Mouse (Mus musculus): ENCODE measurements at regions not wholly inside any gene's neighbourhood (a gene's known extent, or its start where the extent isn't known, plus 50 kb on each side); places are given as distances from the start of the nearest gene placed in this dataset.

DNA sequence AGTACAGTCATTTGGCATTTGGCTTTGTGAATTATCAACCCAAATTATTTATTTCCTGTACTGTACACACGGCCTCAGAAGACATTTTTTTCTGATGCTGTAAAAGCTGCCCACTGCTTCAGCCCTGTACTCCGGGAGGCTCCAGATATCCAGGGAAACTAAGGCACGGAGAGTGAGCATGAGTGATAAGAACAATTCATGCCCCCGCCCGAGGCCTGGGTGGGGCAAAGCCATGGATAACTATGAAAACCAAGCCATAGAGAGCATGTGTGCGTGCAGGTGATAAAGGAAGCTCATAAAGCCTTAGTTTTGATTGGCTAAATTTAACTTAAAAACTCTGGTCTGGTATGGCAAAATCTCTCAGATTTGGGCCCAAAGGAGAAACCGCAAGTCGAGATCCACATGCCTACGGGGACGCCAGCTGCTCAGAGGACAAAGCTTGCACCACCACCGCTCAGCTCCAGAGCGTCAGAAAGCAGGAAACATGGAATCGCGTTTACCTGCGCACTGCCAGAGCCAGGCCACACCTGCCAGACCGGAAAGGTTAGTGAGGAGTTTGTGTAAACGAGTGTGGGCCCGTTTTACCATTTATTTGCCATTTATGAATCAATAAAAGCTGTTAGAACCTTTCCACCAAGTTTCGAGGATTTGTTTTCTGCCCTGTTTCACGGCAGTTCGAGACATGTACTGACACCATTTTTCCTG, 390.9 kb downstream of the Rnd3 start:
- Histone ChIP-seq H3K36me3 (ENCODE audit: control insufficient read depth, insufficient read depth, low read length) (no peaks in the 10 kb centered on the region), H3K4me1 (ENCODE audit: control insufficient read depth, insufficient read depth, insufficient read length, low read length) (no peaks in the 10 kb centered on the region), H3K27ac (ENCODE audit: insufficient read depth, low read depth, low read length) (no peak overlapping the region), H3K4me3 (ENCODE audit: low read depth, low read length) (0 out of 2 replicates have a peak overlapping the region, but pooled peaks have one; percentile 5), H3K27me3 (ENCODE audit: control insufficient read depth, insufficient read depth, low read length) (no peaks in the 10 kb centered on the region)
- WGBS: 35% methylated on average over 21 of the region's 21 CpGs
- TF ChIP-seq CTCF (IDR thresholded peaks at IDR 0.05; ENCODE audit: extremely low read depth, insufficient read length, insufficient replicate concordance, low read depth, low read length): no peak
- TF ChIP-seq POLR2A (IDR thresholded peaks at IDR 0.05; ENCODE audit: low read depth, low read length): no peak

DNA sequence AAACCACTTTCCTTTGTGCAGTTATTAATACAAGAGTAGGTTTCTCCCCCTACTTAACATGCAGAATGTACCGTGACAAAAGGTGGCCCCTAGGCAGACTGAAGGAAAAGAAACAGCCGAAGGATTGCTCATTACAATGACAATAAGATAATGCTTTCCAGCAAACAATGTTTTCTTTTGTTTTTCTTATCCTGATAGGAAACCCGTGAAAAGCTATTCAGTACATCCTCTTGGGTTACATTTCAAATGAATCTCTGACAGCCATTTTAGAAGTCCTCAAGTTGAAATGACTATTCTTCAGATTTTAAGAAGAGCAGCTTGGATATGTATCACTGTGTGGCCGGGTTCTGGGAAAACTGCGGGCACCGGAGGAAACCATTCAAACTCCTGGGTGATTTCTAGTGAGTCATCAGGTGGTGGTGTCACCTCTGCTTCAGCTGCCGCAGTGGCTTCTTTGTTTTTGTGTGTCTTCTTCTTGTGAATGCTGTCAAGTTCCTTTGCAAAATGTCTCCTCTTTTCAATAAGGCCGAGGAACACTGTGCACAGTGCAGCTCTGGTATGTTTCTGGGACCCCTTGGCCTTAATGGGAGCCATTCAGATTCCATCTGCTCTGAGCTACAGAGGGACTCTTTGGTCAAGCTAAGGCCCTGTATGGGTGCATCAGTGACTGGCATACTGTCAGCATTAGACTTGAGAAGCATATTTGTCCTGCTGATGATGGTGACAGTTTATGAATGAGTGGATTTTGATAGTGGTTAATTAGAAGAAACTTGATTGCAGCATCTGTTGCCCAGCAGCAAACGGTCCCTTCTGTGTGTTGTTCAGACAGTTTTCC, 393.1 kb downstream of the Rnd3 start:
- no peak overlapping the region for H3K27ac ChIP-seq (ENCODE audit: insufficient read depth, low read depth, low read length)
- no peaks in the 10 kb centered on the region for H3K36me3 ChIP-seq (ENCODE audit: control insufficient read depth, insufficient read depth, low read length)
- 75% methylated on average over 9 of the region's 9 CpGs for whole genome bisulfite sequencing
- H3K4me3 ChIP-seq (ENCODE audit: low read depth, low read length): no peak overlapping the region
- TF ChIP-seq POLR2A (IDR thresholded peaks at IDR 0.05; ENCODE audit: low read depth, low read length) (no peak), CTCF (IDR thresholded peaks at IDR 0.05; ENCODE audit: extremely low read depth, insufficient read length, insufficient replicate concordance, low read depth, low read length) (no peak)
- H3K27me3 ChIP-seq (ENCODE audit: control insufficient read depth, insufficient read depth, low read length): no peaks in the 10 kb centered on the region
- no peaks in the 10 kb centered on the region for H3K4me1 ChIP-seq (ENCODE audit: control insufficient read depth, insufficient read depth, insufficient read length, low read length)

DNA sequence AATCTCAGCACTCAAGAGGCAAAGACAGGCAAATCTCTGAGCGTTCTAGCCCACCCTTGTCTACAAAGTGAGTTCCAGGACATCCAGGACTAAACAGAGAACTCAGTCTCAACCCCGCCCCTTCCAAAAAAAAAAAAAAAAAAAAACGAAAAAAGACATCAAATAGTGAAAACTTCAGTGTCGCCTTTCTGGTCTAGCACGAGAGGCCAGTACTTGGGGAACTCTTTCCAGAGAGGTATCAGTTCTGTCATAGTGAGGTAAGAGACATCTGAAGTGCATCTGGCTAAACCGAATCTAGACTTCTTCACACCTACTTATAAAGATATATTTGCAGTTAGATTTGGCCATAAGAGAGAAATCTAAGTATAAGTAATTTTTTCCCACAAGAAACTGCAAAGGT, 393.8 kb downstream of the Rnd3 start:
- Histone ChIP-seq H3K27me3 (ENCODE audit: control insufficient read depth, insufficient read depth, low read length) (no peaks in the 10 kb centered on the region), H3K4me1 (ENCODE audit: control insufficient read depth, insufficient read depth, insufficient read length, low read length) (no peaks in the 10 kb centered on the region), H3K36me3 (ENCODE audit: control insufficient read depth, insufficient read depth, low read length) (no peaks in the 10 kb centered on the region), H3K4me3 (ENCODE audit: low read depth, low read length) (no peak overlapping the region), H3K27ac (ENCODE audit: insufficient read depth, low read depth, low read length) (no peak overlapping the region)
- TF ChIP-seq POLR2A (IDR thresholded peaks at IDR 0.05; ENCODE audit: low read depth, low read length) (no peak), CTCF (IDR thresholded peaks at IDR 0.05; ENCODE audit: extremely low read depth, insufficient read length, insufficient replicate concordance, low read depth, low read length) (no peak)
- 81% methylated on average over 6 of the region's 6 CpGs for WGBS

DNA sequence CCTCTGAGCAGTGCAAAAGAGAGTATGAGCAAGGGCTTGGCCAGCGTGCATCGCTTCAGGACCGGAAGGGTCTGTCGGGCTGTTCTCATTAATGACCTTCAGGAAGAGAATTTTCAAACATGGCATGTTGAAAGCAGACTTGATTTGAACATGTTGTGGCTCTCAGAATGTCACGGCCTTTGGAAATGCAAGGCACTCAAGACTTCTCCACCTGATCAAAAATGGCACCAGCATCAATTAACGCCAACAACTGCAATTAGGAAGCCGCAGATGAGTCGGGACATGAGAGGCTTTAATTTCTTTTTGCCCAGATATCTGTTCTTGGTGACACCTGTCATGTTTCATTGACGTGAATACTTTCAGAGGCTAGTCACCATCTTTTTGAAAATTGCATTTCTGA, 396.5 kb downstream of the Rnd3 start:
- TF ChIP-seq CTCF (IDR thresholded peaks at IDR 0.05; ENCODE audit: extremely low read depth, insufficient read length, insufficient replicate concordance, low read depth, low read length): no peak
- TF ChIP-seq POLR2A (IDR thresholded peaks at IDR 0.05; ENCODE audit: low read depth, low read length): no peak
- H3K4me1 ChIP-seq (ENCODE audit: control insufficient read depth, insufficient read depth, insufficient read length, low read length): no peaks in the 10 kb centered on the region

DNA sequence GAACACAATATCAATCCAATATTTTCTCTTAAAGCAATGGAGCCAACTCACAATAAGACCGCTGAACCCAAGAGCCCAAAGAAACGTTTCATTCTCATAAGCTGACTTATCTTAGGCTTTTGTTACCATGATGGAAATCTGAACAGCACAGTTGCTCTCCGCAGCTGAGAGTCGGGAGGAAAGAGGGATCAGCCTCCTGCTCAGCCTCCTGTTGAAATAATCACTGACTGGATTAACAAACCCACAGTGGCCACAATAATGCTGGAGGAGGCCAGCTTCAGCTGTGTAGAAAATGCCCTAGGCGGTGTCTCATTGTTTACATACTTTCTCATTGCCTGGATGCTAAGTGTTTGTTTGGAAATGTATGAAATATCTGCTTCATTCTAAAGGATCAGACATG, 398.1 kb downstream of the Rnd3 start:
- H3K4me3 ChIP-seq (ENCODE audit: low read depth, low read length): no peak overlapping the region
- 70% methylated on average over 5 of the region's 5 CpGs for WGBS
- H3K27me3 ChIP-seq (ENCODE audit: control insufficient read depth, insufficient read depth, low read length): no peaks in the 10 kb centered on the region
- TF ChIP-seq POLR2A (IDR thresholded peaks at IDR 0.05; ENCODE audit: low read depth, low read length) (no peak), CTCF (IDR thresholded peaks at IDR 0.05; ENCODE audit: extremely low read depth, insufficient read length, insufficient replicate concordance, low read depth, low read length) (no peak)
- H3K4me1 ChIP-seq (ENCODE audit: control insufficient read depth, insufficient read depth, insufficient read length, low read length): no peaks in the 10 kb centered on the region
- no peak overlapping the region for H3K27ac ChIP-seq (ENCODE audit: insufficient read depth, low read depth, low read length)
- no peaks in the 10 kb centered on the region for H3K36me3 ChIP-seq (ENCODE audit: control insufficient read depth, insufficient read depth, low read length)

More for the DNA sequence above, 396.5 kb downstream of the Rnd3 start:
- no peaks in the 10 kb centered on the region for H3K27me3 ChIP-seq (ENCODE audit: control insufficient read depth, insufficient read depth, low read length)
- H3K4me3 ChIP-seq (ENCODE audit: low read depth, low read length): no peak overlapping the region
- 84% methylated on average over 9 of the region's 9 CpGs for WGBS
- H3K27ac ChIP-seq (ENCODE audit: insufficient read depth, low read depth, low read length): no peak overlapping the region
- no peaks in the 10 kb centered on the region for H3K36me3 ChIP-seq (ENCODE audit: control insufficient read depth, insufficient read depth, low read length)

DNA sequence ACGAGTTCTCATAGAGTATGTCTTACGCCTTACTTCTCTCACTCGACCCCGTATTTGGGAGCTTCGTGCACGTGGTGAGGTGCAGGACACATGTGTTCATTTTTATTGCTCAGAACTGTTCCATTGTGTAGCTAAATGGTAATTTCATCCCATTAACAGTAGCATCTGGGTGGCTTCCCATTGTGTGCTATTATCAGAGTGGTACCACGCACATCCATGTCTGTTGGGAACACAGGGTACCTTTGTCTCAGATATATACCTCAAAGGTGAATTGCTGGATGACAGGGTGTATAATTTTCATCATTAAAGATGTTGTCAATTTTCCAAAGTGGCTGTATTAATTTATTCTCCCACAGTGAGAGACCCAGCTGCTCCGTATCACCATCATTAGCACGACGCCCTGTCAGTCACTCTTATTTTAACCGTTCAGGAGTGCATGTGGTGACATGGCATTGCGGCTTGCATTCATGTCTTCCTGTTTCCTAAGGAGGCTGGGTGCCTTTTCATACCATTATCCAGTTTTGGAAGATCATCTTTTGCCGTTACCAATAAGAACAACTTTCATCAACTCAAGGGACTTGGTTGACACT, 404.2 kb downstream of the Rnd3 start:
- no peak overlapping the region for H3K27ac ChIP-seq (ENCODE audit: insufficient read depth, low read depth, low read length)
- H3K4me3 ChIP-seq (ENCODE audit: low read depth, low read length): no peak overlapping the region
- H3K4me1 ChIP-seq (ENCODE audit: control insufficient read depth, insufficient read depth, insufficient read length, low read length): no peaks in the 10 kb centered on the region
- H3K36me3 ChIP-seq (ENCODE audit: control insufficient read depth, insufficient read depth, low read length): no peaks in the 10 kb centered on the region
- WGBS: 92% methylated on average over 13 of the region's 13 CpGs
- no peak for TF ChIP-seq POLR2A (IDR thresholded peaks at IDR 0.05; ENCODE audit: low read depth, low read length)
- TF ChIP-seq CTCF (IDR thresholded peaks at IDR 0.05; ENCODE audit: extremely low read depth, insufficient read length, insufficient replicate concordance, low read depth, low read length): no peak
- H3K27me3 ChIP-seq (ENCODE audit: control insufficient read depth, insufficient read depth, low read length): no peaks in the 10 kb centered on the region

DNA sequence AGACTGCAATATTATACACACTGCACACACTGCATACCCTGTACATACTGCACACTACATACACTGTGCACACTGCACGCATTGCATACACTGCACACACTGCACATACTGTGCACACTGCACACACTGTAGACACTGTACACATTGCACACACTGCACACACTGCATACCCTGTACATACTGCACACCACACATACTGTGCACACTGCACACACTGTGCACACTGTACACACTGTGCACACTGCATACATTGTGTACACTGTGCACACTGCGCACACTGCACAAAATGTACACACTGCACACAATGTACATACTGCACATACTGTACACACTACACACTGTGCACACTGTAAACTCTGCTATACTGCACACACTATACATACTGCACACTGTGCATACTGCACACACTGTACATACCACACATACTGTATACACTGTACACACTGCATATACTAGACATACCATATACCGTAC, 405.1 kb downstream of the Rnd3 start:
- TF ChIP-seq CTCF (IDR thresholded peaks at IDR 0.05; ENCODE audit: extremely low read depth, insufficient read length, insufficient replicate concordance, low read depth, low read length): no peak
- TF ChIP-seq POLR2A (IDR thresholded peaks at IDR 0.05; ENCODE audit: low read depth, low read length): no peak
- H3K4me1 ChIP-seq (ENCODE audit: control insufficient read depth, insufficient read depth, insufficient read length, low read length): no peaks in the 10 kb centered on the region
- WGBS: 97% methylated on average over 3 of the region's 3 CpGs
- H3K27ac ChIP-seq (ENCODE audit: insufficient read depth, low read depth, low read length): no peak overlapping the region
- H3K36me3 ChIP-seq (ENCODE audit: control insufficient read depth, insufficient read depth, low read length): no peaks in the 10 kb centered on the region
- no peak overlapping the region for H3K4me3 ChIP-seq (ENCODE audit: low read depth, low read length)
- H3K27me3 ChIP-seq (ENCODE audit: control insufficient read depth, insufficient read depth, low read length): no peaks in the 10 kb centered on the region

All from small intestine, adult 2 months (tissue).